Mouse (Mus musculus) urinary bladder, postnatal 36 days (tissue): ENCODE measurements around the gene Pus7l.

Experiments used
- DNase-seq, 2 experiments: peaks; one replicate each; pipeline ENCODE4 v3.0.0; 2022; ENCODE audit warnings: low spot score in 2 of 2, mixed read lengths in 1 of 2

The Pus7l gene

DNA sequence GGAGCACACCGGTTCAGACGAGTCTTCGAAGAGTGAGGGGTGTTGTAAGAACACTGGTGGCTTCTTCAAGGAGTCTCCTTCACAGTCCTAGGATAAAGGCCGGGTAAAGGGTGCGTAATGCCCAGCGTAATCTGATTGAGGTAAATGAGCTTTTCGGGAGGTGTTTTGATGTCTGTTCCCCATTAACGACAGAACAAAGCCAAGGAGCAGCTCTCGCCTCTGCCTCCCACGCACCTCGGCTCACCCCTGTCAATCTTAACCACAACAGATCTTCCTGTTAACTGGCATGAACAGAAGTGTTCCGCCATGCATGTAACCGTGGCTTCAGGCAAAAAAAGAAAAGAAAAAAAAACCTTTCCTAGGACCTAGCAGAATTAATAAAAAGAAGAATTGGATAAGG lies 64.6 kb downstream of the Pus7l start:
- no peak for DNase-seq

DNA sequence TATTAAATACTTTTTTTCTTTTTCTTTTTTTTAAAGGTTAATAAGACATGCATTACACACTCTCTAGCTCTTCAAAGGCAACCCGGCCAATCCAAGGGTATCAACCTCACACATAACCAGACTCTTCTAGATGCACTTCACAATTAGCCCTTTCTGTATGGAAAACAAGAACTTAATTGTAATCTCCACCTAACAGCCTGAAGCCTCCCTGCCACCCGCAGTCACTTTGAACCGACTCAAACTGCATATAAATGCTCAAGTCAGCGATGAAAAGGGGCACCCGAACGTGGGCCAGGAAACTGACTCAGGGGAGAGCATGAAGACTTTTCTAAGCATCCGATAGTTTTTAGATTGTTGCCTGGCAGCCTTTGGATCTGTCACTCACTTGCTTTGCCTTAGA lies 66.1 kb downstream of the Pus7l start:
- DNase-seq = no peak

GRCm38 (mm10) chr15:94475975-94476374 lies 67.4 kb downstream of the Pus7l start:
- DNase-seq = no peak
